Mouse (Mus musculus) heart, embryonic 11.5 days (tissue): ENCODE measurements around the gene Zfp598. TPM values are rescaled to one million over a fixed set of nuclear protein-coding genes. Genes with fewer than 3 reads are reported as not detected.
"Not testable (repeated sequence)": the region's sequence is repeated elsewhere in the genome, so short reads cannot be mapped to it uniquely, and the experiment has no call there.

ENCODE experiments used
- ATAC-seq: fragments of 200-750 bp; cut with Nextera tagmentation; replicated peaks from 2 replicates; pipeline ENCODE4 v1.8.0; 2017; ENCODE audit warnings: moderate library complexity; ENCODE audit not compliant: insufficient number of reproducible peaks, low FRiP score, low TSS enrichment
- H3K27ac ChIP-seq: fragments of 300-500 bp; sonication (generic); 2 replicates; pipeline ENCODE4 v1.5.1; 2014; ENCODE audit warnings: mild to moderate bottlenecking, low read depth, low read length
- H3K27me3 ChIP-seq: fragments of 300-500 bp; sonication (generic); 2 replicates; pipeline ENCODE4 v1.6.1; 2014; ENCODE audit warnings: mild to moderate bottlenecking, low read length, mixed read lengths; ENCODE audit not compliant: control insufficient read depth, insufficient read depth
- H3K36me3 ChIP-seq: fragments of 300-500 bp; sonication (generic); 2 replicates; pipeline ENCODE4 v1.6.1; 2014; ENCODE audit warnings: mild to moderate bottlenecking, low read length, moderate library complexity, mixed read lengths; ENCODE audit not compliant: control insufficient read depth, insufficient read depth
- H3K4me1 ChIP-seq: fragments of 300-500 bp; sonication (generic); 2 replicates; pipeline ENCODE4 v1.6.1; 2014; ENCODE audit warnings: low read length; ENCODE audit not compliant: control insufficient read depth, insufficient read depth
- H3K4me2 ChIP-seq: fragments of 300-500 bp; sonication (generic); 2 replicates; pipeline ENCODE4 v1.6.1; 2014; ENCODE audit warnings: mild to moderate bottlenecking, moderate library complexity
- H3K4me3 ChIP-seq: fragments of 300-500 bp; sonication (generic); 2 replicates; pipeline ENCODE4 v1.5.1; 2014; ENCODE audit warnings: low read depth, low read length
- H3K9ac ChIP-seq: fragments of 300-500 bp; sonication (generic); 2 replicates; pipeline ENCODE4 v1.6.1; 2014; ENCODE audit warnings: mild to moderate bottlenecking, low read depth, low read length, moderate library complexity
- H3K9me3 ChIP-seq: fragments of 300-500 bp; sonication (generic); replicated peaks from 2 replicates; pipeline ENCODE4 v1.6.1; 2016; ENCODE audit warnings: low read length; ENCODE audit not compliant: control insufficient read depth
- WGBS: fragments of 180-500 bp; shearing (Covaris S2); extraction: QIAGEN DNeasy Blood & Tissue Kit; methylation state at CpG from one replicate; pipeline ENCODE4 v1.1.7; 2014; ENCODE audit not compliant: insufficient replicate concordance; 5-methylcytosine and 5-hydroxymethylcytosine counted together
- polyA plus RNA-seq: library from polyadenylated mRNA; unstranded; fragments of >200 nt; fragmentation: Nextera tagmentation; extraction: Ambion mirVana; gene quantifications from 2 replicates; pipeline ENCODE4 v1.2.1, GENCODE M21; 2014

Zfp598 gene
- polyA plus RNA-seq, 1 experiment from 2014 or later = 19.7 TPM

GRCm38 (mm10) chr17:24669214-24669544 lies 308 bp upstream of the Zfp598 start:
- Histone ChIP-seq H3K4me2 (peak overlapping the region; percentile 90), H3K27ac (peak overlapping the region; percentile 57), H3K4me3 (peak overlapping the region; percentile 97), H3K9ac (peak overlapping the region; percentile 99), H3K4me1 (peaks cover 25% of the 10 kb centered on the region)
- not testable (repeated sequence) for H3K27me3 ChIP-seq, ATAC-seq, H3K9me3 ChIP-seq, H3K36me3 ChIP-seq
- WGBS = 12% methylated on average over 15 of the region's 15 CpGs

- Histone ChIP-seq H3K4me2 (peak overlapping the region; percentile 90), H3K4me3 (peak overlapping the region; percentile 97), H3K4me1 (peaks cover 27% of the 10 kb centered on the region), H3K27ac (peak overlapping the region; percentile 90), H3K9ac (peak overlapping the region; percentile 99), H3K27me3 (no peaks in the 10 kb centered on the region), H3K9me3 (no peaks in the 10 kb centered on the region), H3K36me3 (no peaks in the 10 kb centered on the region)
- WGBS = 14% methylated on average over 8 of the region's 8 CpGs
- no peak for ATAC-seq
Observed at GRCm38 (mm10) chr17:24670246-24670844, 858 bp downstream of the Zfp598 start.

GRCm38 (mm10) chr17:24671346-24671745 lies 1.9 kb downstream of the Zfp598 start:
- Histone ChIP-seq H3K9ac (no peak overlapping the region), H3K27ac (no peak overlapping the region), H3K36me3 (no peaks in the 10 kb centered on the region), H3K4me3 (0 out of 2 replicates have a peak overlapping the region, but pooled peaks have one; percentile 97), H3K9me3 (no peaks in the 10 kb centered on the region), H3K4me2 (peak overlapping the region; percentile 90), H3K27me3 (no peaks in the 10 kb centered on the region), H3K4me1 (peaks cover 27% of the 10 kb centered on the region)
- 68% methylated on average over 5 of the region's 5 CpGs for WGBS
- ATAC-seq = no peak

DNA sequence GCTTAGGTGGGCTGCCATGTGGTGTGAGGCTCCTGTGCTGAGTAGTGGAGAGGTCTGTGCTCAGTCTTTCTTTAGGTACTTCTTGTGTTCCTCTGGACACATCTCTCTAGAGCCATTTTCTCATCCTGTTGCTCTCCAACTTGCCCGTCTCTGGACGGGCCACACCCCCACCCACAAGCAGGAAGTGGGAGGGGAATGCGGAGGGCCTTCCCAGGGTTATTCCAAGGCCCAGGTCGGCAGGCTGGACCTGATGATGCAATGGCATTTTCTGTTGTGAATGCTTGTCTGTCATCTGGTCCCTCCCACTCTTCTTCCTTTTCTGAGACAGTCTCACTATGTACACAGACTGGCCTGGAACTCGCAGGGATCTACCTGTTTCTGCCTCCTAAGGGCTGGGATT lies 2.7 kb downstream of the Zfp598 start:
- no peak overlapping the region for H3K27ac ChIP-seq
- peak overlapping the region; percentile 90; the same call in 1 of the 2 replicates for H3K4me2 ChIP-seq
- 21% methylated on average over 5 of the region's 5 CpGs for WGBS
- no peaks in the 10 kb centered on the region for H3K27me3 ChIP-seq
- ATAC-seq = no peak; the same call in 1 of the 2 replicates
- H3K36me3 ChIP-seq = peaks cover 3% of the 10 kb centered on the region
- no peak overlapping the region for H3K4me3 ChIP-seq
- peaks cover 27% of the 10 kb centered on the region for H3K4me1 ChIP-seq
- no peaks in the 10 kb centered on the region for H3K9me3 ChIP-seq
- H3K9ac ChIP-seq = no peak overlapping the region

DNA sequence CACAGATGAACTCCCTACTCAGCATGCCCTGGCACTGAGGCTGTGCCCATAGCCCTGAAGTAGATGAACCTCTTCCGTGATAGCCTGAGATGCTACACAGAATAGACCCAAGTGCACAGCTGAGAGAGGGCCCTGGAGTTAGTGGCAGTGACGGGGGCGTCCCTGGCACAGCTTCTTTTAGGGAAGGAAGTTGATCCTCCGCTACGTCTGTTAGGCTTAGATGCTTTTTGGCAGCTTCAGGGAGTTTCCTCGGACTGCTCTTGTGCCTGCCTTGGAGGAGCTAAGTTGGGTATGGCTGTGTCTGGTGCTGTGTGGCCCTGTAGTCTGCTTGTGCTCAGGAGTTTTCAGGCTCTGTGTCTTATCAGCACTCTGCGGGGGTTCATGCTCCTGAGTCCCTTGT lies 4.8 kb downstream of the Zfp598 start:
- H3K9me3 ChIP-seq = no peaks in the 10 kb centered on the region
- H3K27ac ChIP-seq = no peak overlapping the region
- H3K27me3 ChIP-seq = no peaks in the 10 kb centered on the region
- peaks cover 18% of the 10 kb centered on the region for H3K36me3 ChIP-seq
- peak overlapping the region; percentile 36; the same call in 1 of the 2 replicates for H3K9ac ChIP-seq
- WGBS = 70% methylated on average over 7 of the region's 7 CpGs
- no peak for ATAC-seq
- H3K4me1 ChIP-seq = peaks cover 27% of the 10 kb centered on the region
- H3K4me3 ChIP-seq = no peak overlapping the region
- no peak overlapping the region for H3K4me2 ChIP-seq

DNA sequence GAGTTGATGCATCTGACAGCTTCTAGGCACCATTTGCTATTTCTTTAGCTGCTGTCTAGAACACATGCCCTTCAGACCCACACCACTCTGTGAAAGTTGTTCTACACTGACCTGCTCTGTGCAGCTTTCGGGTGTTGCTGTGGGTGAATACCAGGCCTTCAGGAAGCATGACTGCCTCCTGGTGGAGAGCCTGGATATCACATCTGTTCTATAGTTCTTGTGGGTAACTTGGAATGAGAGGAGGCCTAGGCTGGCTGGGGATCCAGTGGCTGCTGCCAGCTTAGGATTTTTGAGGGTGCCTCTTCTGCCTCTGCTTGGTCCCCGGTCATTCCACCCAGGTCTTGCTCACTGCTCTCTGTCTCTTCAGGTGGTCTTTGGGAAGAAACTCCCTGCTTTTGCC lies 6.7 kb downstream of the Zfp598 start:
- H3K9ac ChIP-seq = no peak overlapping the region
- H3K27ac ChIP-seq = no peak overlapping the region
- H3K27me3 ChIP-seq = no peaks in the 10 kb centered on the region
- no peak overlapping the region for H3K4me3 ChIP-seq
- peaks cover 17% of the 10 kb centered on the region for H3K4me1 ChIP-seq
- peaks cover 27% of the 10 kb centered on the region for H3K36me3 ChIP-seq
- no peak overlapping the region for H3K4me2 ChIP-seq
- H3K9me3 ChIP-seq = no peaks in the 10 kb centered on the region
- no peak for ATAC-seq
- 66% methylated on average over 2 of the region's 2 CpGs for WGBS

DNA sequence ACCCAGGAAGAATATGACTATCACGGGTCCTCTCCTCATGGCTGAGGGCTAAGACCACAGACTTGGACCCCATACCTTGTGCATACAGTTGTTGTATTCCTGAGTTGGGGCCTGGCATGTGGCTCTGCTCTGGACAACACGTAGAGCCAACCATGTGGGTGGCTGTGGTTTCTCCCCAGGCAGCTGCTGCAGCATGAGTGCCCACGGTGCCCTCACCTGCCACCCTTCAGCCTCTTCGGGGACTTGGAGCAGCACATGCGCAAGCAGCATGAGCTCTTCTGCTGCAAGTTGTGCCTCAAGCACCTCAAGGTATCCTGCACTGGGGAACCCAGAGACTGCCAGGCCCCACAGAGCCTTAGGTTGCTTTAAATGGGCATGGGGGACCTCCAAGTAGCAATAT lies 7.4 kb downstream of the Zfp598 start:
- H3K9me3 ChIP-seq = no peaks in the 10 kb centered on the region
- H3K4me2 ChIP-seq = no peak overlapping the region
- H3K9ac ChIP-seq = no peak overlapping the region
- H3K36me3 ChIP-seq = peaks cover 30% of the 10 kb centered on the region
- no peaks in the 10 kb centered on the region for H3K27me3 ChIP-seq
- WGBS = 96% methylated on average over 5 of the region's 5 CpGs
- peaks cover 10% of the 10 kb centered on the region for H3K4me1 ChIP-seq
- H3K4me3 ChIP-seq = no peak overlapping the region
- no peak for ATAC-seq
- H3K27ac ChIP-seq = no peak overlapping the region

- Histone ChIP-seq H3K27ac (no peak overlapping the region), H3K4me2 (no peak overlapping the region), H3K9me3 (no peaks in the 10 kb centered on the region), H3K27me3 (no peaks in the 10 kb centered on the region), H3K4me3 (no peak overlapping the region), H3K4me1 (peaks cover 4% of the 10 kb centered on the region; the same call in 1 of the 2 replicates), H3K9ac (no peak overlapping the region), H3K36me3 (peaks cover 30% of the 10 kb centered on the region)
- no peak for ATAC-seq
- WGBS = 88% methylated on average over 24 of the region's 24 CpGs
Observed at GRCm38 (mm10) chr17:24677500-24678080, 8.1 kb downstream of the Zfp598 start.

DNA sequence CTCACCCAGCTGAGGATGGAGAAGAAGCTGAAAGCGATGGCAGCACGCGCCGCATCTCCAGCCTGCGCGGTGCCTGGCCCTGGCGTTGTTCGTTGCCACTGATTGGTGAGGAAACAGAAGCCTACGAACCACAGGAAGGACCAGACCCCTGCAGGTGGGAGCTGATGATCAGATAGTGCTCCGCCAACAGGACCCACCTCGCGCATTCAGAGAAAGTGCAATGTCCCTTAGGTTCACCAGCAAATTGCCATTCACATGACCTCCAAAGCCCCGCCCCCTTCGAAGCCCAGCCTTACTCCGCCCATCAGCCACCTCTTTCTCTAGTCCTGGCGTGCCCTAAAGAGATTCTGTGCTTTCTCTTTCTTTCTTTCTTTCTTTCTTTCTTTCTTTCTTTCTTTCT lies 17.0 kb downstream of the Zfp598 start:
- Histone ChIP-seq H3K9ac (no peak overlapping the region), H3K36me3 (no peaks in the 10 kb centered on the region), H3K4me2 (peak overlapping the region; percentile 38), H3K9me3 (no peaks in the 10 kb centered on the region), H3K27ac (no peak overlapping the region), H3K27me3 (peaks cover 45% of the 10 kb centered on the region), H3K4me3 (peak overlapping the region; percentile 16; the same call in 1 of the 2 replicates), H3K4me1 (peaks cover 8% of the 10 kb centered on the region)
- WGBS = 15% methylated on average over 16 of the region's 16 CpGs
- no peak for ATAC-seq
